Mouse (Mus musculus): ENCODE results near the gene Rufy2. TPM values are rescaled to one million over a fixed set of nuclear protein-coding genes. Genes with fewer than 3 reads are reported as not detected.
A peak's percentile ranks its signal among the peaks of the same experiment; 100 is the strongest.
"Not testable (repeated sequence)": the region's sequence is repeated elsewhere in the genome, so short reads cannot be mapped to it uniquely, and the experiment has no call there.

Gene Rufy2
- total RNA-seq, 2 experiments from 2014 or later = 83.2 to 90.5 TPM

DNA sequence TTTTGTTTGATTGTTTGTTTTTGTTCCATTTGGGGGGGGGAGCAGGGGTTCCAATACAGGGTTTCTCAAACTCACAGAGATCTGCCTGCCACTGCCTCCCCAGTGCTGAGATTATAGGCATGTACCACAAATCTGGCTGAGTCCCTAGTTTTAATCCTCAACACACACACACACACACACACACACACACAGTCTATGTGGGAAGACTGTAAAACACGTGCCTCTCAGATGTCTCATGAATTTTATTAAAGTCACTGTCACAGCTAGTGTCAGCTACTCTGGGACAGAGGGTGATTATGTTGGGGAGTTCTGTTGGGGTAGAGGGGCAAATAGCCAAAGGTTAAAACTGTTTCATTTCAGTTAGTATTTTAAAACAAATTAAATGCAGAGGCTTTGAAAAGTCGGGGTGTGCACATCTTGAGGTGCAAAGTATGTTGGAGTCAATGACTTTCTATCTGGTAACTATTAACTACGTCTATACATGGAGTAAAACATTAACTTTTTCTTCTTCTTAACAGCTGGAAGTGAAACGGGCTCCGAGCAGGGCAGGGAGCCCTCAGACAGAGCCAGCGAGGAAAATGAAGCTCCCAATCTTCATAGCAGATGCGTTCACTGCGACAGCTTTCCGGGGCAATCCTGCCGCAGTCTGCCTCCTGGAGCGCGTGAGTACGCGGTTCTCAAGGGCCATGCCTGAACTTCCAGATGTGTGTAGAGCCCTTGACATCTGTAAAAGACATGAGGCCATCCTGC, 58.7 kb downstream of the Rufy2 start:
- TF ChIP-seq CTCF (conservative IDR thresholded peaks at IDR 0.05) = no peak
- no peak for DNase-seq (ENCODE audit: low spot score in 2 of 2)
- H3K4me3 ChIP-seq = no peak overlapping the region
- H3K27ac ChIP-seq = no peak overlapping the region

DNA sequence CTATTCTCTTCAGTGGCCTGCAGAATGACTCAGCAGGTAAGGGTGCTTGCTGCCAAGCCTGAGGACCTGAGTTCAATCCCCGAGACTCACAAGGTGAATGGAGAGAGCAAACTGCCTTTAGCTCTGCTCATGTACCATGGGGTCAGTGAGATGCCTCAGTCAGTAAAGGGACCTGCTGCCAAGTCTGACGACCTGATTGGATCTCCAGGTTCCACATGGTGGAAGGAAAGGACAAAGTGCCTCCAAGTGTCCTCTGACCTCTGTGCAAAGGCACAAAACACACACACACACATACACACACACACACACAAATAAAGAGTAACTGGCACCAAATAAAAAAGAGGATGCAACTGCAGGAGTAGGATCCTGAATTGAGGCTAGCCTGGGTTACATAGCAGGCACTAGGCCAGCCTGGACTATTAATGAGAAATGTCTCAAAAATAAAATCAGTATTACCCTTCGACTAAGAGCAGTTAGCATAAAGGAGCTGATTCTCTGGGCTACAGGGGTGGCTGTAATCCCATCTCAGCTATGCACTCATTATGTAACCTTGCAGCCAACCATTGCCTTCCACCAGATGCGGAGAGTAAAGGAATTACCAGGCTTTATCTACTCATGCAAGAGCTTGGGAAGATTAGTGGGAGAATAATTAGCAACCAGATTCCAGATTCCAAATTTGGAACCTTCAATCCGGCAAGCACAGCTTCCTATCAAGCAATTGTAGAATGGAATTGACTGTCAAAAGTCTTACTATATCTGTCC, 60.0 kb downstream of the Rufy2 start:
- Histone ChIP-seq H3K4me3 (no peak overlapping the region), H3K27ac (no peak overlapping the region)
- no peak for TF ChIP-seq CTCF (conservative IDR thresholded peaks at IDR 0.05)
- DNase-seq (ENCODE audit: low spot score in 2 of 2) = no peak

DNA sequence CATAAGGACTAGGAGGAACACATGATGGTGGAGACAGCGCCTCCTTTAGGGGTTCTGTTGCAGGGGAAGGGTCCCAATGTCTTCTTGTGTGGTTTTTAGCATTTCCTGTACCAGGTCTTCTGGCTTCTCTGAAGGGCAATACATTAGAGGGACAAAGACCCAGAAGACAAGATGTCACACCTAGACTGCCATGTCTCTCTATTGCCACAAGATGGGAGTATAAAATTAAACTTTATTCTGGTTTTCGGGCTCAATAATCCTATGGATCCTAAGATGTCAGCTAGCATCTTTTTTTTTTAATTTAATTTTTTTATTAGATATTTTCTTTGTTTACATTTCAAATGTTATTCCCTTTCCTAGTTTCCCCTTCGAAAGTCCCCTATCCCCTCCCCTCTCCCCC, 63.1 kb downstream of the Rufy2 start:
- TF ChIP-seq CTCF (conservative IDR thresholded peaks at IDR 0.05) = peak; percentile 72

DNA sequence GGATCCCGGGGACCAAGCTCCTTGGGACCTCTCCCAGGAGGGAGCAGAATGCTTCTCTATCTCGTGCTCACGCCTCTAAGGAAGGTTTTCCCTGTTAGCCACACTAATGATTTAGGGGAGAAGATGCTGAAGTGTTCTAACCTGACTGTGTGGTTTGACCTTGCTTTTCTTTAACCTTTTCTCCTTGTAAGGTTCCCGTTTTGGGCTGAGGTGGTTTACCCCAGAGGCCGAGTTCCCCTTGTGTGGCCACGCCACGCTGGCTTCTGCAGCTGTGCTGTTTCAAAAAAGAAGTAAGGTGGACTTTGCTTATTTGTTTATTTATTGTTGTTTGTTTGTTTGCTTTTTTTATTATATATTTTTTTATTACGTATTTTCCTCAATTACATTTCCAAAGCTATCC, 67.7 kb downstream of the Rufy2 start:
- TF ChIP-seq CTCF (conservative IDR thresholded peaks at IDR 0.05) = no peak

More for the DNA sequence above, 63.1 kb downstream of the Rufy2 start:
- Histone ChIP-seq H3K4me3 (no peak overlapping the region), H3K27ac (no peak overlapping the region)
- DNase-seq (ENCODE audit: low spot score in 2 of 2) = no peak

DNA sequence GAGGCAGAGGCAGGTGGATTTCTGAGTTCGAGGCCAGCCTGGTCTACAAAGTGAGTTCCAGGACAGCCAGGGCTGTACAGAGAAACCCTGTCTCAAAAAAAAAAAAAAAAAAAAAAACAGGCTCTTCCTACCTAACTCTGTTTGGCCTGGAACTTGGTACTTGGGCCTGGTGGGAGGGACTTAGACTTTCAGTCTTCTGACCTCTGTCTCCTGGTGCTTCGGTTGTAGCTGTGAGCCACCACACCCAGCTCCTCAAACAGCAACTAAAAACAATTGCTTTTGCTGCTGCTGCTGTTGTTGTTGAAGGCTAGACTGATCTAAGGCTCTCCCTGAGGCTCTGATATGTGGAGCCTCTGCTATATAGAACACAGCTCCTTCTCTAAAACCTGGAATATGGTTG, 69.1 kb downstream of the Rufy2 start:
- no peak overlapping the region for H3K27ac ChIP-seq
- no peak for TF ChIP-seq CTCF (conservative IDR thresholded peaks at IDR 0.05)
- H3K4me3 ChIP-seq = no peak overlapping the region
- no peak for DNase-seq (ENCODE audit: low spot score in 2 of 2)

More for the DNA sequence above, 67.7 kb downstream of the Rufy2 start:
- no peak overlapping the region for H3K27ac ChIP-seq
- no peak for DNase-seq (ENCODE audit: low spot score in 2 of 2)
- H3K4me3 ChIP-seq = no peak overlapping the region

DNA sequence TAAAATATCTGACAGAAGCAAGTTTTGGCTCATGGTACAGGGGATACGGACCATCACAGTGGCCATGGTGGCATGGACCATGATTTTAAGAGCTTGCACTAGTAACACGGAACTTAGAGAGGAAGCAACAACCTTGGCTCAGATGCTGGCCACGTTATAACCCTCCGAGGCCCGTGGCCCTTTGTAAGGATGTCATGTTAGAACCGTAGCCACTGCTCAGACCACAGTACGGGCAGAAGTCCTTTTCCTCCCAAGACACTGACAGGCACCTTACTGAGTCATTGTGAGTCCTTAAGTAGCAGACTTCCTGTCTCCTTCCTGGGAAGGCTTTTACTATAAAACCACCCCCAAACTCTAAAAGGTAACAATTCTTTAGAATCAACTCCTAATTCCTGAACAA, 71.2 kb downstream of the Rufy2 start:
- H3K4me3 ChIP-seq = no peak overlapping the region
- no peak overlapping the region for H3K27ac ChIP-seq
- no peak for DNase-seq (ENCODE audit: low spot score in 2 of 2)
- no peak for TF ChIP-seq CTCF (conservative IDR thresholded peaks at IDR 0.05)

DNA sequence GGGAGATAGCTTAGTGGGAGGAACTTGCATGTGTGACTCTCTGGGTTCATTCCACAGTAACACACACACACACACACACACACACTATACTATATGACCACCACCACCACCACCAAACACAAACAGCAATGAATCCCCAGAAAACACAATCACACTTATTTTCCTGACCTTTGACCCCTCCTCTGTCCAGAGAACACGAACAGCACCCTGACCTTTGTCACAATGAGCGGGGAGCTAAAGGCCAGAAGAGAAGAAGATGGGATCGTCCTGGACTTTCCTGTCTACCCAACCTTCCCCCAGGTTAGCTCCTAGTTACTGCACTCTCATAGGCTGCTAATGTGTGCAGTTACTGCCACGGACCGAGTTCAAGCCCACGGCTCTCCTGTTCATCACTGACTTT, 72.0 kb downstream of the Rufy2 start:
- TF ChIP-seq CTCF (conservative IDR thresholded peaks at IDR 0.05) = no peak
- no peak for DNase-seq (ENCODE audit: low spot score in 2 of 2)
- H3K4me3 ChIP-seq = no peak overlapping the region
- H3K27ac ChIP-seq = no peak overlapping the region

DNA sequence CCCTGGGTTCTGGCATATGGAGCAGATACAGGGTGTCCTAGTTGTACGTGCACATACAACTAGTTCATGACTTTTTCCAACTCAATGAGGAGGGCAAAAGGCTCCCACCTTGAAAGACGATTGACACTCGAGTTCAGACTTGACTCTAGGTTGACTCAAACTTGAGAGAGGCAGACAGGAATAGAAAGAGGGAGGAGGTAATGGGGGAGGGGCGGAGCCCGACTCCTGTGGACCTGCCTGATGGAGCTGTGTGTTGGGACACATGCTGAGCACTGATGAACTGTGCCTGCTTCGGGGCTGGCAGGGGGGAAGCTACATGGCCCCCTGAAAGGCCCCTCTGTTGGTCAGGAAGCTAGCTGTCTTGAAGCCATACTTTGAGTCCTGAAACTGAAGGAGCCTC, 73.0 kb downstream of the Rufy2 start:
- no peak overlapping the region for H3K27ac ChIP-seq
- no peak for DNase-seq (ENCODE audit: low spot score in 2 of 2)
- no peak for TF ChIP-seq CTCF (conservative IDR thresholded peaks at IDR 0.05)
- H3K4me3 ChIP-seq = no peak overlapping the region

DNA sequence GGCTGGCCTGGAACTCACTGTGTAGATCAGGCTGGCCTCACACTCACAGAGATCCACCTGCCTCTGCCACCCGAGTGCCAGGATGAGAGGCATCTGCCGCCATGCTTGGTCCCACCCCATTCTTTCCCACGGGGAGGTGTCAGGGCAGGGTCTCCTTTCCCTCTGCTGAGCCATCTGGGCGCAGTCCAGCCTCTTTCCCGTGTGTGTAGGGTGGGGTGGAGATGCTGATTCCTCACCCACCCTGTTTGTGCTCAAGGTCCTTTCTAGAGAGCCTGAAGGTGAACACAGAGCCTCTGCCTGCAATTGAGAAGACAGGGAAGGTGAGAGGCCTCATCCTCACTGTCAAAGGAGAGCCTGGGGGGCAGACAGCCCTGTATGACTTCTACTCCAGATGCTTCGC, 74.0 kb downstream of the Rufy2 start:
- H3K4me3 ChIP-seq; H3K27ac ChIP-seq; DNase-seq (ENCODE audit: low spot score in 2 of 2): not testable (repeated sequence)

DNA sequence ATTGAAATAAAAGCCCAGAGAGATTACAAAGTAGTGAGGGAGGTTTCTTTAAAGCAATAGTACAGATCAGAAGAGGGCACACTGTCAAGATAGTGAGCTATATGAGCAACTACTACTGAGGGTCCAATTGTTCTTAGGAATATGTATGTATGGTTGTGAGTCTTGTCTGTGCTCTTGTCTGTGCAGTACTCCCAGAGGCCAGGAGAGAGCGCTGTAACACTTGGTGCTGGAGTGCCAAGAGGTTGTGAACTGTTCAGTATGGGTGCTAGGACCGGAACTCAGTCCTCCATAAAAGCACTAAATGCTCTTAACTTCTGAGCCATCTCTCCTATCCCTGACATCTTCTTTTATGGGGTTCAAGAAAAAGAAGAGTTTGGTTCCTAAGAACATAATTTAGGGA, 74.6 kb downstream of the Rufy2 start:
- no peak for DNase-seq (ENCODE audit: low spot score in 2 of 2)
- TF ChIP-seq CTCF (conservative IDR thresholded peaks at IDR 0.05) = peak; percentile 33
- Histone ChIP-seq H3K4me3 (no peak overlapping the region), H3K27ac (no peak overlapping the region)

DNA sequence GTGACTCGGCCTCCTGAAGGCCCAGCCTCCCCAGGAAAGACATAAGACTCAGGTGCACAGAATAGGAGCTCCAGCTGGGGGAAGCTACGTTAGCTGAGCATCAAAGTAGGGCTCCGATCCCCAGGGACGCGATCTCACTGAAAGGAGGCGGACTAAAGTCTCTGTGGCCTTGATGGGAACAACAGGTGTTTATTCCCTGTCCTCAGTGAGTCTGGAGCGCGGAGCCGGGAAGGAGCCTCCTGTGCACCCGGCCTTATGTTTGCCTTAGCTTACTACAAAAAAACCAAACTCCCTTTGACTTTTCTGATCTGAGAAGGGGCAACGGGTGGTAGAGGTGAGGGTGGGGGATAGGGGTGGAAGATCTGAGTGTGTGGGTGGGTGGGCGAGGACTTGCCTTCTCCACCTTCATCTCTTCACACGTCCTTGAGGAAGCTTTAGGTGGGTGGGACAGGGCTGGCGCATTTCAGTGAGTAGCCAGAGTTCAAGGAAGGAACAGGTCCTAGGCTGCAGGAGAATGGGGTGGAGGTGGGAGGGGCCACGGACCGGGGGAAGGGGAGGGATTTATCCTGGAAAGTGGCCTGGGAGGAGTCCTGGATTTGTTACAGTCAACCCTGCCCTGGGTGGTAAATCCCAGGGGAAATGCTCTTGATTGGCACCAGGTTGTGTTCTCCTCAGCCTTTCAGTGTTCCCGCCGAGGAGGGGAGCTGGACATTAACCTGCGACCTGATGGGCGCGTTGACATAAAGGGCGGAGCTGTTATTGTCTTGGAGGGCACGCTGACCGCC, 77.1 kb downstream of the Rufy2 start:
- DNase-seq (ENCODE audit: low spot score in 2 of 2) = no peak

DNA sequence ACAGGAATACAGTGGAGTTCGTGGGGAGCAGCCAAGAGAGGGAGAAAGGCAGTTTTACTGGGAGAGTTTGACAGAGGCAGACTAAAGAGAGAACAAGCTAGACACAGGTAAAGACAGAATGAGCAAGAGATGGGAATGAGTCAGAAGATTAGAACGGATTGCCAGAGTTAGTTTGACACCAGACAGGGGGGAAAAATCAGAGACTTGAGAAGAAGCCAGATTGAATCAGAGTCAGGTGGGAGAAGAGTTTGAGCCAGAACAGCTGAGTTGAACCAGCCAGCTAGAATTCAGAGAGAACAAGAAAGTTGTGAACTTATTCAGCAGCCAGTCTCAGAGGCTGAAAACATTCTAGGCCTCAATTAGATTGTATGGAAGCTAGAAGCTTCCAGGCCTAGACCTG, 79.8 kb downstream of the Rufy2 start, which contains the start of gene Pbld1:
TSS of gene Pbld1 (plus strand) at position 301 of the 400 bp plus-strand sequence.
- DNase-seq (ENCODE audit: low spot score in 2 of 2) = no peak
- Histone ChIP-seq H3K27ac (no peak within 1 kb of the TSS), H3K4me3 (no peak within 1 kb of the TSS)
- no peak for TF ChIP-seq CTCF (conservative IDR thresholded peaks at IDR 0.05)

More for the DNA sequence above, 77.1 kb downstream of the Rufy2 start:
- no peak for TF ChIP-seq CTCF (conservative IDR thresholded peaks at IDR 0.05)
- Histone ChIP-seq H3K4me3 (no peak overlapping the region), H3K27ac (no peak overlapping the region)

DNA sequence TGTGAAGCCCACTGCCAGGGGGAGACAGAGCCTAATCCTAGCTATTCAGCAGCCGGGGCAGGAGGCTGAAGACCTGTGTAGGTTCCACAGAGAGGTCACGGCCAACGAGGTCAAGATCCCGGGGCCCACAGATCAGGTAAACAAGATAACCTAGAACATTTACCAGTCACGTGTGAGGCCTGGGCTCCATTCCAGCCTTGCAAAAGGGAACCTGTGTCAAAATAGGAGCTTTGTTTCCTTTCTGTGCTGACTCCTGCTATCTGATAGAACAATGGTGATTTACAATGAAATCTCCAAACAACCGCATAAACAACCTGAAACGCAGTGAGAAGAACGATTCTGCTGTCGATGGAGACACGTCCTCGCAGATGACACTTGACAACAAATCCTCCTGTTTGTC, 80.4 kb downstream of the Rufy2 start:
- no peak overlapping the region for H3K4me3 ChIP-seq
- no peak for TF ChIP-seq CTCF (conservative IDR thresholded peaks at IDR 0.05)

More for the DNA sequence above, 80.4 kb downstream of the Rufy2 start:
- H3K27ac ChIP-seq = no peak overlapping the region
- DNase-seq (ENCODE audit: low spot score in 2 of 2) = no peak
